Mouse (Mus musculus): ENCODE results near the gene Abcc6.

DNA sequence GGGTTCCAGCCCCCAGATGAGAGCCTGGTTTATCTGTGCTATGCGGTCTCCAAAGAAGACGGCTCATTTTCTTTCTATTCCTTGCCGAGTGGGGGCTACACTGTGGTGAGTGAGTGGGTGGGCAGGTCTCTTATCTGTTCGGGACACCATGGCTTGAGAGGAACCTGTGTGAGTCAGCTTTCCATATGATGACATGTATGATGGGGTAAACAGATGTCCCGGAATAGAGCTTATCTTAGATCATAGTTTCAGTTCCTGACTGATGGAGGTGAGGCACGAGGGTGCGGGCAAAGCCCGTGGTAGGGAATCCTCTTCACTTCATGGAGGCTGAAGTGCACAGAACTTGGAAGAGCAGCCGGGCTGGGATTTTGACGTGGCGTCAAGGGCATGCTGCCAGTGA is 15.8 kb upstream of the Abcc6 start:
- no peak for TF ChIP-seq CTCF (IDR thresholded peaks at IDR 0.05; ENCODE audit: low read depth)
- no peak for TF ChIP-seq EP300 (IDR thresholded peaks at IDR 0.05; ENCODE audit: low read depth)
